Mouse (Mus musculus): ENCODE data around the gene Engase. TPM values are rescaled to one million over a fixed set of nuclear protein-coding genes. Genes with fewer than 3 reads are reported as not detected.

The Engase gene
- total RNA-seq, 2 experiments from 2014 or later = 12.7 to 16.3 TPM

- DNase-seq = no peak
Observed at GRCm38 (mm10) chr11:118525059-118525458, 48.4 kb downstream of the Engase start.

GRCm38 (mm10) chr11:118528761-118529160 is 52.1 kb downstream of the Engase start:
- DNase-seq = no peak

DNA sequence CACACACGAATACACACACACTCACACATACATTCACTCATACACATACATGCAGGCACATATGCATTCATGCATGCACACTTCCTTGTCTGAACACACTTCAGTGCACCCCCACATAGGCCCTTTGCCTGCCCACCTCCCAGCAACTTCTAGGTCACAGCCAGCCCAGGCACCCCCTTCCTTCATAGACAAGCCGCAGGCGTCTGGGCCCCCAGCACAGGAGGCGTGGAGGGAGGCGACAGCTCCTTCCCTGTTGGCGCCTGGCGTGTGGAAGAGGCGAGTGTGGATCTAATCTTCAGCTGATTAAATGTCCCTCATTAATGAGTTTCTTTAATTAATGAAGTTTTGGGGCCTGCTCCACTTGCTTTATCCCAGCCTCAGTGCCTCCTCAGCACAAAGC is 53.7 kb downstream of the Engase start:
- DNase-seq = no peak

DNA sequence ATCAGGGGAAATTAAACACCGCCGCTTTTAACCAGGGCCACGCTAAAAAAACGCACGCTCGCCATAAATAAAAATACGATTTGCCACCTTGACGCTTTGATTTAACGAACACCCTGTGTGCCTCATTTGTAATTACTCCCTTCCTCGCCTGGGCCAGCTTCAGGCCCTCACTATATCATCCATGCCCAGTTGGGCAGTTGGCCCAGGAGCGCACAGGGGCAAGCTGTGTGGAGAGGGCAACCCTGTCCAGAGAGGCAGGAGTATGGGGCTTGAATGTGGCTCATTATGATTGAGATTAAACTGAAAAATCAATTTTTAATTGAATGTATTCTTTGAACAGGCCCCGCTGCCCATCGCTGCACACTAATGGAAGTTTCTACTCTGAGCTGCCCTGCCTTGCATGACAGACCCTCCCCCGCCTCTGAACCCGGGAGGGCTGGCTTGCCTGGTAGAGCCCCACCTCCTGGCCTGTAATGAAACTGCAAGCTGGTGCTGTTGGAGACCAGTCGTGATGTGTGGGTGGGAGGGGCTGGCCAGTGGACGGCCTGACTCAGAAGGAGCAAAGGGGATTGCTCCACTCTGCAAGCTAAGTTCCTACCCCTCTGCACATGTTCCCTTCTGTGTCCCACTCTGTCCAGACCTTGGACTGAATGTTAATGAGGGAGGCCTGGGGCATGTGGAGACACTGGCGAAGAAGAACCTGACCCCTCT is 57.9 kb downstream of the Engase start:
- peak; percentile 59 for DNase-seq

DNA sequence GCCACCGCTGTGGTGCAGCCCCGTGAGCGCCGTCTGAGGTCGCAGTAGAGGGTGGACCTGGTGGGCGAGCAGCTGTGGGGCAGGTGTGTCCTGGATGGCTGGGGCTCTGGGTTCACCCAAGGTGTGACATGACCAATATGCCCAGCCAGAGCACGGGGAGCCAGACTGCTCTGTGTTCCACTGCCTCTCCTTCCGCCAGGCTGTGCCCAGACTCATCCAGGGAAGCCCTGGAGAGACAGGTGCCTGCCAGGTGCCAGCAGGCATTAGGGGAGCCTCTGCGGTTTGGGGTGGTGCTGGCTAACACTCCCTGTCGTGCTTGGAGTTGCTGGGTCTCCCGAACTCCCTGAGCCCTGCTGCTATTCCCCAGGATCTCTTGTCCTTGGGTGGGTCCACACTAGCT is 61.4 kb downstream of the Engase start:
- no peak for DNase-seq

Other genes starting within 250 kb of the Engase start
- gene Cyth1, start 228.2 kb upstream of the Engase start, total RNA-seq (2021) = 10 to 100 TPM; 51.0 to 56.2 TPM
- gene Usp36, start 186.6 kb upstream of the Engase start, total RNA-seq (2021) = 10 to 100 TPM; 18.1 to 20.3 TPM
- 1 to 10 TPM in 1 of 2 experiments, under 1 TPM in 1; 0.60 to 1.2 TPM for gene Cep295nl, start 134.3 kb upstream of the Engase start, total RNA-seq (2021)
- gene Timp2, start 121.1 kb upstream of the Engase start, total RNA-seq (2021) = 100 to 1,000 TPM; 101 to 111 TPM
- 10 to 100 TPM; 55.4 to 58.3 TPM for gene Lgals3bp, start 74.7 kb upstream of the Engase start, total RNA-seq (2021)
- gene Cant1, start 57.7 kb upstream of the Engase start, total RNA-seq (2021) = 10 to 100 TPM; 29.7 to 29.8 TPM
- 10 to 100 TPM; 27.7 to 28.7 TPM for gene C1qtnf1, start 48.6 kb upstream of the Engase start, total RNA-seq (2021)

Data from adrenal gland, postnatal 10 days (tissue).